Mouse (Mus musculus) stomach, postnatal 0 days (tissue): ENCODE results near the gene Olfr1275. TPM values are rescaled to one million over a fixed set of nuclear protein-coding genes. Genes with fewer than 3 reads are reported as not detected.

Experiments
- ATAC-seq: fragments of 200-750 bp; cut with Nextera tagmentation; 2 replicates; pipeline ENCODE4 v1.8.0; 2017; ENCODE audit not compliant: low FRiP score, low TSS enrichment
- DNase-seq: peaks from one replicate; pipeline ENCODE4 v3.0.0-alpha.2; 2016; ENCODE audit warnings: low spot score
- H3K27ac ChIP-seq: fragments of 300-500 bp; sonication (generic); replicated peaks from 2 replicates; pipeline ENCODE4 v1.5.1; 2014; ENCODE audit warnings: mild to moderate bottlenecking, control low read depth
- H3K27me3 ChIP-seq: fragments of 300-500 bp; sonication (generic); 2 replicates; pipeline ENCODE4 v1.6.1; 2014; ENCODE audit warnings: low read length; ENCODE audit not compliant: control insufficient read depth, insufficient read depth
- H3K36me3 ChIP-seq: fragments of 300-500 bp; sonication (generic); 2 replicates; pipeline ENCODE4 v1.6.1; 2014; ENCODE audit warnings: low read length, mixed read lengths; ENCODE audit not compliant: control insufficient read depth, insufficient read depth
- H3K4me1 ChIP-seq: fragments of 300-500 bp; sonication (generic); replicated peaks from 2 replicates; pipeline ENCODE4 v1.6.1; 2014; ENCODE audit warnings: antibody characterized with exemption; ENCODE audit not compliant: control insufficient read depth, insufficient read depth
- H3K4me2 ChIP-seq: fragments of 300-500 bp; sonication (generic); replicated peaks from 2 replicates; pipeline ENCODE4 v1.6.1; 2014; ENCODE audit warnings: low read depth, mild to moderate bottlenecking, control low read depth, moderate library complexity
- H3K4me3 ChIP-seq: fragments of 300-500 bp; sonication (generic); 2 replicates; pipeline ENCODE4 v1.5.1; 2014; ENCODE audit warnings: low read depth, low read length, control low read depth
- H3K9ac ChIP-seq: fragments of 300-500 bp; sonication (generic); 2 replicates; pipeline ENCODE4 v1.6.1; 2014; ENCODE audit warnings: mild to moderate bottlenecking, low read length, control low read depth, mixed read lengths
- H3K9me3 ChIP-seq: fragments of 300-500 bp; sonication (generic); 2 replicates; pipeline ENCODE4 v1.6.1; 2016; ENCODE audit warnings: low read length; ENCODE audit not compliant: control insufficient read depth
- CTCF ChIP-seq: IDR thresholded peaks from 2 replicates; pipeline ENCODE4 v1.5.1; 2016; ENCODE audit warnings: antibody characterized with exemption, low read depth, mild to moderate bottlenecking, moderate library complexity
- EP300 ChIP-seq: optimal IDR thresholded peaks from 2 replicates; pipeline ENCODE3; 2016; ENCODE audit warnings: antibody characterized with exemption
- WGBS: fragments of 180-500 bp; shearing (Covaris S2); extraction: QIAGEN DNeasy Blood & Tissue Kit; methylation state at CpG from one replicate; pipeline ENCODE4 v1.1.7; 2014; 5-methylcytosine and 5-hydroxymethylcytosine counted together
- polyA plus RNA-seq: library from polyadenylated mRNA; unstranded; fragments of >200 nt; fragmentation: Nextera tagmentation; extraction: Ambion mirVana; gene quantifications from 2 replicates; pipeline ENCODE4 v1.2.1, GENCODE M21; 2015

Olfr1275 gene
- polyA plus RNA-seq = not detected in 2 replicates

- Histone ChIP-seq H3K36me3 (no peaks in the 10 kb centered on the region), H3K4me1 (no peaks in the 10 kb centered on the region), H3K4me3 (no peak within 1 kb of the TSS), H3K9ac (no peak within 1 kb of the TSS), H3K4me2 (no peak within 1 kb of the TSS), H3K27me3 (no peaks in the 10 kb centered on the region), H3K27ac (no peak within 1 kb of the TSS), H3K9me3 (no peaks in the 10 kb centered on the region)
- ATAC-seq (no peak), DNase-seq (no peak)
- no peak for TF ChIP-seq EP300
- TF ChIP-seq CTCF = no peak
- WGBS = 83% methylated on average over 1 of the region's 1 CpGs
These were observed at the start of gene Olfr1275 for GRCm38 (mm10) chr2:111235186-111235585. Gene Olfr1275, minus strand, starts transcription at chr2:111235286.

- WGBS = 68% methylated on average over 2 of the region's 2 CpGs
- no peak within 1 kb of the TSS for H3K4me2 ChIP-seq
These were observed 38.9 kb upstream of the Olfr1275 start, which contains the start of gene Olfr1277 for GRCm38 (mm10) chr2:111274006-111274405. Gene Olfr1277, minus strand, starts transcription at chr2:111274106.

GRCm38 (mm10) chr2:111254216-111254615 is 19.1 kb upstream of the Olfr1275 start, which contains the start of gene Olfr1276:
Gene Olfr1276, plus strand, starts transcription at chr2:111254516.
- ATAC-seq = no peak
- H3K4me2 ChIP-seq = no peak within 1 kb of the TSS
- TF ChIP-seq EP300 (no peak), CTCF (no peak)
- H3K36me3 ChIP-seq = no peaks in the 10 kb centered on the region
- H3K9me3 ChIP-seq = no peaks in the 10 kb centered on the region
- no peaks in the 10 kb centered on the region for H3K4me1 ChIP-seq
- H3K27me3 ChIP-seq = no peaks in the 10 kb centered on the region
- no peak within 1 kb of the TSS for H3K27ac ChIP-seq
- H3K4me3 ChIP-seq = no peak within 1 kb of the TSS
- no peak within 1 kb of the TSS for H3K9ac ChIP-seq
- DNase-seq = no peak

More at GRCm38 (mm10) chr2:111274006-111274405, 38.9 kb upstream of the Olfr1275 start, which contains the start of gene Olfr1277:
- DNase-seq (no peak), ATAC-seq (no peak)
- no peaks in the 10 kb centered on the region for H3K27me3 ChIP-seq
- no peak within 1 kb of the TSS for H3K9ac ChIP-seq
- H3K9me3 ChIP-seq = no peaks in the 10 kb centered on the region
- H3K27ac ChIP-seq = no peak within 1 kb of the TSS
- no peaks in the 10 kb centered on the region for H3K4me1 ChIP-seq
- TF ChIP-seq EP300 (no peak), CTCF (no peak)
- H3K36me3 ChIP-seq = no peaks in the 10 kb centered on the region
- no peak within 1 kb of the TSS for H3K4me3 ChIP-seq

- no peak within 1 kb of the TSS for H3K9ac ChIP-seq
- TF ChIP-seq CTCF = no peak
- TF ChIP-seq EP300 = no peak
- H3K9me3 ChIP-seq = no peaks in the 10 kb centered on the region
- H3K4me2 ChIP-seq = no peak within 1 kb of the TSS
- ATAC-seq = no peak
- WGBS = 81% methylated on average over 6 of the region's 6 CpGs
- no peaks in the 10 kb centered on the region for H3K36me3 ChIP-seq
- H3K27ac ChIP-seq = no peak within 1 kb of the TSS
- DNase-seq = no peak
- no peaks in the 10 kb centered on the region for H3K4me1 ChIP-seq
- no peak within 1 kb of the TSS for H3K4me3 ChIP-seq
- no peaks in the 10 kb centered on the region for H3K27me3 ChIP-seq
These were observed 5.6 kb downstream of the Olfr1275 start, which contains the start of gene 4930430A15Rik for GRCm38 (mm10) chr2:111229502-111229901. Gene 4930430A15Rik, minus strand, starts transcription at chr2:111229602.

- Histone ChIP-seq H3K27me3 (no peaks in the 10 kb centered on the region), H3K36me3 (no peaks in the 10 kb centered on the region), H3K9ac (no peak overlapping the region), H3K4me1 (no peaks in the 10 kb centered on the region), H3K27ac (no peak overlapping the region), H3K9me3 (no peaks in the 10 kb centered on the region), H3K4me2 (no peak overlapping the region), H3K4me3 (no peak overlapping the region)
- DNase-seq (no peak), ATAC-seq (no peak)
- TF ChIP-seq CTCF (no peak), EP300 (no peak)
- WGBS = 89% methylated on average over 11 of the region's 11 CpGs
These were observed 53.0 kb downstream of the Olfr1275 start for GRCm38 (mm10) chr2:111182068-111182467.

Other genes starting within 250 kb of the Olfr1275 start
- not detected in 2 replicates for gene Gm13941, start 129.3 kb downstream of the Olfr1275 start, polyA plus RNA-seq
- not detected in 2 replicates for gene Gm15130, start 82.3 kb downstream of the Olfr1275 start, polyA plus RNA-seq
- not detected in 2 replicates for gene 4930430A15Rik, start 5.7 kb downstream of the Olfr1275 start, polyA plus RNA-seq
- gene Olfr1276, start 19.2 kb upstream of the Olfr1275 start, polyA plus RNA-seq = not detected in 2 replicates
- 0.01 TPM in 1 of 2 replicates, not detected in the other for gene Olfr1277, start 38.8 kb upstream of the Olfr1275 start, polyA plus RNA-seq
- gene Olfr1278, start 54.9 kb upstream of the Olfr1275 start, polyA plus RNA-seq = not detected in 2 replicates
- not detected in 2 replicates for gene Olfr1279, start 65.3 kb upstream of the Olfr1275 start, polyA plus RNA-seq
- not detected in 2 replicates for gene Olfr1280, start 78.7 kb upstream of the Olfr1275 start, polyA plus RNA-seq
- gene Olfr1281, start 91.2 kb upstream of the Olfr1275 start, polyA plus RNA-seq = not detected in 2 replicates
- gene Olfr1282, start 100.8 kb upstream of the Olfr1275 start, polyA plus RNA-seq = not detected in 2 replicates
- not detected in 2 replicates for gene Olfr1283, start 131.5 kb upstream of the Olfr1275 start, polyA plus RNA-seq
- not detected in 2 replicates for gene Olfr1284, start 140.2 kb upstream of the Olfr1275 start, polyA plus RNA-seq
- not detected in 2 replicates for gene Olfr1286, start 187.8 kb upstream of the Olfr1275 start, polyA plus RNA-seq
- not detected in 2 replicates for gene Olfr1287, start 213.9 kb upstream of the Olfr1275 start, polyA plus RNA-seq
- gene Olfr1288, start 238.8 kb upstream of the Olfr1275 start, polyA plus RNA-seq = not detected in 2 replicates
- not detected in 2 replicates for gene Olfr1289, start 245.5 kb upstream of the Olfr1275 start, polyA plus RNA-seq